Mouse (Mus musculus): ENCODE measurements at regions not wholly inside any gene's neighbourhood (a gene's known extent, or its start where the extent isn't known, plus 50 kb on each side); places are given as distances from the start of the nearest gene placed in this dataset.
"Not testable (repeated sequence)": the region's sequence is repeated elsewhere in the genome, so short reads cannot be mapped to it uniquely, and the experiment has no call there.

DNA sequence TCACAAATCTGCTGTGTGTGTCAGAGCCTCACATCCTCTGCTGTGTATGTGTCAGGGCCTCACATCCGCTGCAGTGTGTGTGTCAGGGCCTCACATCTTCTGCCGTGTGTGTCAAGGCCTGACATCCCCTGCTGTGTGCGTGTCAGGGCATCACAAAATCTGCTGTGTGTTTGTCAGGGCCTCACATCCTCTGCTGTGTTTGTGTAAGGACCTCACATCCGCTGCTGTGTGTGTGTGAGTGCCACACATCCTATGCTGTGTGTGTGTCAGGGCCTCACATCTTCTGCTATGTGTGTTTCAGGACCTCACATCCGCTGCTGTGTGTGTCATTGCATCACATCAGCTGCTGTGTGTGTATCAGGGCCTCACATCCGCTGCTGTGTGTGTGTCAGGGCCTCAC, 63.3 kb downstream of the Asmt start:
- DNase-seq (ENCODE audit: low spot score in 2 of 2) = peak in 1 of 2 experiments; percentile 8

DNA sequence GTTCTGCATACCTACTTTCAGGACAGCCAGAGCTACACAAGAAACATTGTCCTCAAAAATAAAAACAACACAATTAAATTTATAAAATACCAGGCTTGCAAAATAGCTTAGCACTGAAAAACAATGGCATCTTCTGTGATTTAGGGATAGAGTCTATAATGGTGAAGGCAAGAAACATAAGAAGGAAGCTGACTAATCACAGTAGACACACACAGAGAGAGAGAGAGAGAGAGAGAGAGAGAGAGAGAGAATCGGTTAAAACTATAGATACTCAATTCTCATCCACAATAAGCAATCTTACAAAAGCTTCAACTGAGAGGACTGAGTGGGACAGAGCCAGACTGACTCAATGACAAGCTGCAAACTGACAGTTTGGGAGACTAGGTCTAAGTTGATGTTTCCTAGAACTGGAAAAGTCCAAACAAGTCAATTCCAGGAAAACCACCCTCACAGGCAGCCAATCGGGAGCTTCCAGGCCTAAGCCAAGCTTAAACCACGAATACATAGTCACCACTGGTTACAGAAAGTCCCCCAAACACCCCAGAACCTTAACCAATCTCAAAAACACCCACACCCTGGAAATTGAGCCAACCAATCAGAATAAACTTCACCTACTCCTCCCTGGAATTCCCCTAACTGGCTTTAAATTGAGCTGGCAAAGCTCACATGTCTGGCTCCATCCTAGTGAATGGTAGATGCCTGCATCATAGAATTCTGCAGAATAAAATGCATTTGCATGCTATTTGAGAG, 81.2 kb downstream of the Asmt start:
- not testable (repeated sequence) for DNase-seq (ENCODE audit: low spot score in 2 of 2)

Measured in spleen, postnatal 4 days (tissue).